Mouse (Mus musculus): Measurements from ENCODE around the gene Copb1.

The Copb1 gene

GRCm38 (mm10) chr7:114169996-114170395, 84.5 kb downstream of the Copb1 start:
- DNase-seq (ENCODE audit: extremely low read depth, low read depth) = no peak

DNA sequence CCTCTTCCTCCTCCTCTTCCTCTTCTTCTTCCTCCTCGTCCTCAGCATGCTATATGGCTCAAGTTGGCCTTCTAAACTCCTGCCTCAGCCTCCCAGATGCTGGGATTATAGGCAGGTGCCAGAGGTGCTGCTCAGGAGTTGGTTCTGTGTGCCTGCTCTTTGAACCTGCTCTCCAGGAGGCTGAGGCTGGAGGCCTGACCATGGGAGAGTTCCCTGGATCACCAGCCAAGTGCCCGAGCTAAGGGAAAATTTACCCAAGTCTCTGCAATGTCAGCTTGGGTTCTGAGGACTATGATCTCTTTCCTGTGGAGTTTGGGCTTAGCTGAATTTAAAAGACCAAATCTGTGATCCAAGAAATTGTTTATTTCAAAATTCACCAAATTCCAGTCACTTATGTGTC, 85.1 kb downstream of the Copb1 start:
- no peak for DNase-seq (ENCODE audit: extremely low read depth, low read depth)

Data from MEL-GATA-1-ER (cell line).